Mouse (Mus musculus) small intestine, adult 2 months (tissue): ENCODE results near the gene Klf9. TPM values are rescaled to one million over a fixed set of nuclear protein-coding genes. Genes with fewer than 3 reads are reported as not detected.

Experiments
- H3K27ac ChIP-seq: fragments of 200-500 bp; 2 replicates; pipeline ENCODE4 v1.5.1; 2012; ENCODE audit warnings: low read depth, low read length, control low read depth, inconsistent platforms; ENCODE audit not compliant: insufficient read depth
- H3K27me3 ChIP-seq: fragments of 200-500 bp; 2 replicates; pipeline ENCODE4 v1.6.1; 2012; ENCODE audit warnings: mild to moderate bottlenecking, moderate library complexity, low read length, inconsistent platforms; ENCODE audit not compliant: control insufficient read depth, insufficient read depth
- H3K36me3 ChIP-seq: fragments of 200-500 bp; 2 replicates; pipeline ENCODE4 v1.6.1; 2012; ENCODE audit warnings: mild to moderate bottlenecking, low read length, control low read depth, inconsistent platforms; ENCODE audit not compliant: control insufficient read depth, insufficient read depth
- H3K4me1 ChIP-seq: fragments of 200-500 bp; 2 replicates; pipeline ENCODE4 v1.6.1; 2012; ENCODE audit warnings: low read length, inconsistent platforms, mixed read lengths; ENCODE audit not compliant: control insufficient read depth, insufficient read depth, insufficient read length
- H3K4me3 ChIP-seq: fragments of 200-500 bp; 2 replicates; pipeline ENCODE4 v1.5.1; 2012; ENCODE audit warnings: low read depth, mild to moderate bottlenecking, control low read depth, inconsistent platforms, low read length, moderate library complexity
- CTCF ChIP-seq: fragments of 200-500 bp; IDR thresholded peaks from 2 replicates; pipeline ENCODE4 v1.5.1; 2012; ENCODE audit warnings: low read depth, mild to moderate bottlenecking, control low read depth, inconsistent platforms, low read length, moderate library complexity, mixed read lengths; ENCODE audit not compliant: insufficient replicate concordance, insufficient read length; ENCODE audit errors: extremely low read depth
- POLR2A ChIP-seq: fragments of 200-500 bp; IDR thresholded peaks from 2 replicates; pipeline ENCODE4 v1.6.1; 2012; ENCODE audit warnings: low read depth, mild to moderate bottlenecking, control low read depth, inconsistent platforms, low read length, moderate library complexity
- WGBS: fragments of 180-500 bp; shearing (Covaris S2); methylation state at CpG from one replicate; pipeline ENCODE4 v1.1.7; 2018; 5-methylcytosine and 5-hydroxymethylcytosine counted together
- polyA plus RNA-seq: library from polyadenylated mRNA; depleted of rRNA; stranded (reverse); fragments of >200 nt; gene quantifications from 2 replicates; pipeline ENCODE4 v1.2.3, GENCODE M21; 2012; rRNA removed

Klf9 gene
- polyA plus RNA-seq, 1 experiment: 16.2 TPM

GRCm38 (mm10) chr19:23202106-23202505 lies 61.1 kb downstream of the Klf9 start:
- H3K36me3 ChIP-seq: peaks cover 5% of the 10 kb centered on the region
- no peak for TF ChIP-seq POLR2A
- H3K4me3 ChIP-seq: no peak overlapping the region
- H3K4me1 ChIP-seq: no peaks in the 10 kb centered on the region
- no peak overlapping the region for H3K27ac ChIP-seq
- 98% methylated on average over 5 of the region's 5 CpGs for WGBS
- no peaks in the 10 kb centered on the region for H3K27me3 ChIP-seq

DNA sequence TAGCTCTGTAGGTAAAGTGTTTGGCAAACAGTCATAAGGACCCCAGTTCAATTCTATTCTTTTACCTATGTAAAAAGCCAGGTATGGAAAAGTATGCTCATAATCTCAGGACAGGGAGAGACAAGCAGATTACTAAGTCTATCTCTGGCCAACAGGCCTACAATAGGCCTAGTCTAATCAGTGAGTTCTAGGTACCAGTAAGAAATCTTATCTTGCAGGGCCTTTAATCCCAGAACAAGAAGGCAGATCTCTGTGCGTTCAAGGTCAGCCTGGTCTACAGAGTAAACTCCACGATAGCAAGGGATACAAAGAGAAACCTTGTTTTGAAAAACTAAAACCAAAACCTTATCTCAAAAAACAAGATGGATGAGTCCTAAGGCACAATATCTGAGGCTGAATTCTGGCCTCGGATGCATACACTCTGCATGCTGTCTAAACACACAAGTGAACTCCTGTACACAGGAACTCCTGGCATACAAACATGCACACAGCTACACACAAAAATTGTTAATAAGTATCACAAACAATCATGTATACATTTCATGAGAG lies 62.6 kb downstream of the Klf9 start:
- no peak overlapping the region for H3K4me3 ChIP-seq
- TF ChIP-seq CTCF: no peak
- H3K4me1 ChIP-seq: no peaks in the 10 kb centered on the region
- H3K36me3 ChIP-seq: peaks cover 6% of the 10 kb centered on the region
- H3K27me3 ChIP-seq: no peaks in the 10 kb centered on the region
- H3K27ac ChIP-seq: no peak overlapping the region
- 77% methylated on average over 3 of the region's 3 CpGs for WGBS

- Histone ChIP-seq H3K4me3 (no peak overlapping the region), H3K27ac (no peak overlapping the region), H3K4me1 (no peaks in the 10 kb centered on the region), H3K36me3 (peaks cover 23% of the 10 kb centered on the region), H3K27me3 (no peaks in the 10 kb centered on the region)
- 78% methylated on average over 6 of the region's 6 CpGs for WGBS
- TF ChIP-seq CTCF (no peak), POLR2A (no peak)
Measured at GRCm38 (mm10) chr19:23211325-23211724, 70.3 kb downstream of the Klf9 start.

DNA sequence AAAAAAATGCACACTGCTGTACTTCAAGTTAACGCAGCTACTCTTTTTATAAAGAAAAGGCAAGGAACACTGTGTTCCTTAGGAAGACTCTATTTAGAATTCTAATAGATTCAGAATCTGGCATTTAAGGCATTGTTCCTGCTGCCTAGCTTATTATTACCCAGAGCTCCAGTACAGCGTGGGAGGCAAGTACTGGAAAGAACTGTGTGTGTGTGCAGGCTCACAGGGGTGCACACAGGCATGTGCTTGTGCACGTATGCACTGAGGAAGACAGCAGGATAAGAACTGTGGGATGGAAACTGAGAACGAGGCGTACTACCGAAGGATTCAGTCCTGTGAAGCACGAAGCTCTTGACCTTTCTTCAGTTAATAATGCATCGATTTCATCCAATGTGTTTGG lies 73.3 kb downstream of the Klf9 start:
- TF ChIP-seq POLR2A (no peak), CTCF (no peak)
- Histone ChIP-seq H3K27me3 (no peaks in the 10 kb centered on the region), H3K4me3 (no peak overlapping the region), H3K36me3 (peaks cover 26% of the 10 kb centered on the region), H3K4me1 (no peaks in the 10 kb centered on the region), H3K27ac (no peak overlapping the region)
- 94% methylated on average over 8 of the region's 8 CpGs for whole genome bisulfite sequencing

Other genes with a start within 250 kb of the Klf9 start
- 0.55 and 0.68 TPM in 2 replicates for gene Smc5, start 132.7 kb downstream of the Klf9 start, polyA plus RNA-seq